Mouse (Mus musculus): ENCODE results near the gene Fut7. TPM values are rescaled to one million over a fixed set of nuclear protein-coding genes. Genes with fewer than 3 reads are reported as not detected.

Gene Fut7
- polyA plus RNA-seq, 1 experiment from 2014 or later = 0.27 TPM

- Histone ChIP-seq H3K36me3 (ENCODE audit: control insufficient read depth, insufficient read depth) (no peaks in the 10 kb centered on the region), H3K4me1 (replicated peaks; ENCODE audit: control insufficient read depth, insufficient read depth, low read length) (no peaks in the 10 kb centered on the region), H3K9me3 (ENCODE audit: control insufficient read depth) (no peaks in the 10 kb centered on the region), H3K4me2 (replicated peaks; ENCODE audit: low read depth) (peak within 1 kb of the TSS; percentile 96), H3K4me3 (ENCODE audit: low read depth, low read length) (peak within 1 kb of the TSS; percentile 57), H3K27ac (ENCODE audit: low read depth, low read length) (peak within 1 kb of the TSS; percentile 82), H3K27me3 (replicated peaks; ENCODE audit: control insufficient read depth, insufficient read depth, low read length) (0 out of 2 replicates have a peak, but pooled peaks cover 3% of the 10 kb centered on the region), H3K9ac (ENCODE audit: low read depth, low read length) (peak within 1 kb of the TSS; percentile 62)
- peak; percentile 59 for TF ChIP-seq CTCF (IDR thresholded peaks at IDR 0.05; ENCODE audit: low read depth)
- 1% methylated on average over 55 of the region's 57 CpGs for WGBS
- peak; percentile 91 for ATAC-seq
These were observed 27.1 kb upstream of the Fut7 start, which contains the start of gene Entpd2 for GRCm38 (mm10) chr2:25395721-25396596. Entpd2 (plus strand) TSS chr2:25395874.

- no peaks in the 10 kb centered on the region for H3K4me1 ChIP-seq (replicated peaks; ENCODE audit: control insufficient read depth, insufficient read depth, low read length)
- peak overlapping the region; percentile 96 for H3K4me2 ChIP-seq (replicated peaks; ENCODE audit: low read depth)
- peak overlapping the region; percentile 57 for H3K4me3 ChIP-seq (ENCODE audit: low read depth, low read length)
- H3K27ac ChIP-seq (ENCODE audit: low read depth, low read length) = no peak overlapping the region
- no peaks in the 10 kb centered on the region for H3K36me3 ChIP-seq (ENCODE audit: control insufficient read depth, insufficient read depth)
- ATAC-seq = no peak
- no peak for TF ChIP-seq CTCF (IDR thresholded peaks at IDR 0.05; ENCODE audit: low read depth)
- H3K9me3 ChIP-seq (ENCODE audit: control insufficient read depth) = no peaks in the 10 kb centered on the region
- no peak overlapping the region for H3K9ac ChIP-seq (ENCODE audit: low read depth, low read length)
- 0 out of 2 replicates have a peak, but pooled peaks cover 3% of the 10 kb centered on the region for H3K27me3 ChIP-seq (replicated peaks; ENCODE audit: control insufficient read depth, insufficient read depth, low read length)
- WGBS = 40% methylated on average over 3 of the region's 3 CpGs
These were observed 26.5 kb upstream of the Fut7 start for GRCm38 (mm10) chr2:25396597-25396983.

- Histone ChIP-seq H3K36me3 (ENCODE audit: control insufficient read depth, insufficient read depth) (no peaks in the 10 kb centered on the region), H3K27me3 (replicated peaks; ENCODE audit: control insufficient read depth, insufficient read depth, low read length) (0 out of 2 replicates have a peak, but pooled peaks cover 3% of the 10 kb centered on the region), H3K4me3 (ENCODE audit: low read depth, low read length) (0 out of 2 replicates have a peak overlapping the region, but pooled peaks have one; percentile 57), H3K4me1 (replicated peaks; ENCODE audit: control insufficient read depth, insufficient read depth, low read length) (no peaks in the 10 kb centered on the region), H3K9ac (ENCODE audit: low read depth, low read length) (no peak overlapping the region), H3K27ac (ENCODE audit: low read depth, low read length) (no peak overlapping the region), H3K4me2 (replicated peaks; ENCODE audit: low read depth) (peak overlapping the region; percentile 96; the same call in 1 of the 2 replicates), H3K9me3 (ENCODE audit: control insufficient read depth) (no peaks in the 10 kb centered on the region)
- no peak for TF ChIP-seq CTCF (IDR thresholded peaks at IDR 0.05; ENCODE audit: low read depth)
- no peak for ATAC-seq
- 56% methylated on average over 1 of the region's 1 CpGs for WGBS
These were observed 26.1 kb upstream of the Fut7 start for GRCm38 (mm10) chr2:25397010-25397409.

- no peak for TF ChIP-seq CTCF (IDR thresholded peaks at IDR 0.05; ENCODE audit: low read depth)
These were observed 25.0 kb upstream of the Fut7 start for GRCm38 (mm10) chr2:25398065-25398464.

GRCm38 (mm10) chr2:25399051-25399450 is 24.0 kb upstream of the Fut7 start, which contains the start of gene Npdc1:
Npdc1 (plus strand) TSS chr2:25399351.
- Histone ChIP-seq H3K4me2 (replicated peaks; ENCODE audit: low read depth) (no peak within 1 kb of the TSS), H3K27ac (ENCODE audit: low read depth, low read length) (no peak within 1 kb of the TSS), H3K4me1 (replicated peaks; ENCODE audit: control insufficient read depth, insufficient read depth, low read length) (no peaks in the 10 kb centered on the region), H3K4me3 (ENCODE audit: low read depth, low read length) (no peak within 1 kb of the TSS), H3K9me3 (ENCODE audit: control insufficient read depth) (no peaks in the 10 kb centered on the region), H3K36me3 (ENCODE audit: control insufficient read depth, insufficient read depth) (no peaks in the 10 kb centered on the region), H3K27me3 (replicated peaks; ENCODE audit: control insufficient read depth, insufficient read depth, low read length) (0 out of 2 replicates have a peak, but pooled peaks cover 6% of the 10 kb centered on the region), H3K9ac (ENCODE audit: low read depth, low read length) (no peak within 1 kb of the TSS)
- 70% methylated on average over 8 of the region's 8 CpGs for WGBS
- TF ChIP-seq CTCF (IDR thresholded peaks at IDR 0.05; ENCODE audit: low read depth) = no peak
- ATAC-seq = no peak

More at GRCm38 (mm10) chr2:25398065-25398464, 25.0 kb upstream of the Fut7 start:
- Histone ChIP-seq H3K27ac (ENCODE audit: low read depth, low read length) (no peak overlapping the region), H3K4me3 (ENCODE audit: low read depth, low read length) (no peak overlapping the region), H3K4me2 (replicated peaks; ENCODE audit: low read depth) (no peak overlapping the region), H3K9ac (ENCODE audit: low read depth, low read length) (no peak overlapping the region), H3K9me3 (ENCODE audit: control insufficient read depth) (no peaks in the 10 kb centered on the region), H3K36me3 (ENCODE audit: control insufficient read depth, insufficient read depth) (no peaks in the 10 kb centered on the region), H3K4me1 (replicated peaks; ENCODE audit: control insufficient read depth, insufficient read depth, low read length) (no peaks in the 10 kb centered on the region), H3K27me3 (replicated peaks; ENCODE audit: control insufficient read depth, insufficient read depth, low read length) (0 out of 2 replicates have a peak, but pooled peaks cover 3% of the 10 kb centered on the region)
- WGBS = 92% methylated on average over 7 of the region's 7 CpGs
- no peak for ATAC-seq

- H3K4me1 ChIP-seq (replicated peaks; ENCODE audit: control insufficient read depth, insufficient read depth, low read length) = no peaks in the 10 kb centered on the region
- H3K36me3 ChIP-seq (ENCODE audit: control insufficient read depth, insufficient read depth) = no peaks in the 10 kb centered on the region
- no peak for TF ChIP-seq CTCF (IDR thresholded peaks at IDR 0.05; ENCODE audit: low read depth)
- H3K27ac ChIP-seq (ENCODE audit: low read depth, low read length) = no peak overlapping the region
- no peak for ATAC-seq
- 0 out of 2 replicates have a peak, but pooled peaks cover 6% of the 10 kb centered on the region for H3K27me3 ChIP-seq (replicated peaks; ENCODE audit: control insufficient read depth, insufficient read depth, low read length)
- 27% methylated on average over 16 of the region's 16 CpGs for WGBS
- peak overlapping the region; percentile 41; the same call in 1 of the 2 replicates for H3K4me2 ChIP-seq (replicated peaks; ENCODE audit: low read depth)
- no peak overlapping the region for H3K9ac ChIP-seq (ENCODE audit: low read depth, low read length)
- no peaks in the 10 kb centered on the region for H3K9me3 ChIP-seq (ENCODE audit: control insufficient read depth)
- no peak overlapping the region for H3K4me3 ChIP-seq (ENCODE audit: low read depth, low read length)
These were observed 22.8 kb upstream of the Fut7 start for GRCm38 (mm10) chr2:25400291-25400690.
